Mouse (Mus musculus): Measurements from ENCODE around the gene Mgme1. TPM values are rescaled to one million over a fixed set of nuclear protein-coding genes. Genes with fewer than 3 reads are reported as not detected.

The Mgme1 gene
- polyA plus RNA-seq, 2 experiments, result 11.4 to 17.2 TPM

- no peak for ATAC-seq (ENCODE audit: low FRiP score, low read depth)
- WGBS, result 77% methylated on average over 14 of the region's 14 CpGs
- no peaks in the 10 kb centered on the region for H3K36me3 ChIP-seq (ENCODE audit: control insufficient read depth, insufficient read depth, low read length)
Observed at GRCm38 (mm10) chr2:144229647-144230046, 40.8 kb upstream of the Mgme1 start.

DNA sequence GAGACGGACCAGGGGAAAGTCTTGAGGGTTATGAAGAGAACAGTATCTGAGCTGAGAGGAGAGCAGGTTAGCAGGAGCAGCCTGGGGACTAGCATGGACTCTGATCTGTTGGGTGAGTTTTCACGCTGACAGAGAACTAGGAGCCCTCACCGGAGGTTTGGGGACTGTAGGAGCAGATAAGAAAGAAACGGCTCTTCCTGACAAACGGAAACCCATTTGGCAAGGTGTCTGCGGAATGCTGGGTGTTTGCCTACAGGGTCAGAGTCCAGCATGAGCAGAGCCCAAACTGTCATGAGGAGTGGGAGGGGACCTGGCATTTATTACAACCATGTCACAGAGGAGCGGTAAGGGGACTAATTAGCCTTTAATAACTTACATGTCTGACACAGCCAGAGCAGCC lies 40.0 kb upstream of the Mgme1 start:
- Histone ChIP-seq H3K4me2 (replicated peaks; ENCODE audit: low read depth, low read length, severe bottlenecking) (no peak overlapping the region), H3K4me3 (replicated peaks; ENCODE audit: low read length) (no peak overlapping the region), H3K36me3 (ENCODE audit: control insufficient read depth, insufficient read depth, low read length) (no peaks in the 10 kb centered on the region), H3K27me3 (ENCODE audit: control insufficient read depth, insufficient read depth, low read length) (no peaks in the 10 kb centered on the region), H3K4me1 (ENCODE audit: control insufficient read depth, insufficient read depth, low read length) (no peaks in the 10 kb centered on the region), H3K9me3 (ENCODE audit: control insufficient read depth, low read length) (no peaks in the 10 kb centered on the region), H3K9ac (ENCODE audit: low read depth, low read length, severe bottlenecking) (no peak overlapping the region), H3K27ac (replicated peaks; ENCODE audit: low read depth, low read length) (no peak overlapping the region)
- WGBS, result 36% methylated on average over 7 of the region's 7 CpGs
- ATAC-seq (ENCODE audit: low FRiP score, low read depth), result no peak
- no peak for TF ChIP-seq POLR2A (IDR thresholded peaks at IDR 0.05; ENCODE audit: borderline replicate concordance, extremely low read depth, insufficient read depth, insufficient read length)
- no peak for DNase-seq (ENCODE audit: low spot score)

More at GRCm38 (mm10) chr2:144229647-144230046, 40.8 kb upstream of the Mgme1 start:
- H3K27ac ChIP-seq (replicated peaks; ENCODE audit: low read depth, low read length), result no peak overlapping the region
- H3K4me2 ChIP-seq (replicated peaks; ENCODE audit: low read depth, low read length, severe bottlenecking), result no peak overlapping the region
- no peak overlapping the region for H3K9ac ChIP-seq (ENCODE audit: low read depth, low read length, severe bottlenecking)
- no peaks in the 10 kb centered on the region for H3K27me3 ChIP-seq (ENCODE audit: control insufficient read depth, insufficient read depth, low read length)
- no peaks in the 10 kb centered on the region for H3K9me3 ChIP-seq (ENCODE audit: control insufficient read depth, low read length)
- no peak overlapping the region for H3K4me3 ChIP-seq (replicated peaks; ENCODE audit: low read length)
- no peak for TF ChIP-seq POLR2A (IDR thresholded peaks at IDR 0.05; ENCODE audit: borderline replicate concordance, extremely low read depth, insufficient read depth, insufficient read length)
- H3K4me1 ChIP-seq (ENCODE audit: control insufficient read depth, insufficient read depth, low read length), result no peaks in the 10 kb centered on the region
- DNase-seq (ENCODE audit: low spot score), result no peak

DNA sequence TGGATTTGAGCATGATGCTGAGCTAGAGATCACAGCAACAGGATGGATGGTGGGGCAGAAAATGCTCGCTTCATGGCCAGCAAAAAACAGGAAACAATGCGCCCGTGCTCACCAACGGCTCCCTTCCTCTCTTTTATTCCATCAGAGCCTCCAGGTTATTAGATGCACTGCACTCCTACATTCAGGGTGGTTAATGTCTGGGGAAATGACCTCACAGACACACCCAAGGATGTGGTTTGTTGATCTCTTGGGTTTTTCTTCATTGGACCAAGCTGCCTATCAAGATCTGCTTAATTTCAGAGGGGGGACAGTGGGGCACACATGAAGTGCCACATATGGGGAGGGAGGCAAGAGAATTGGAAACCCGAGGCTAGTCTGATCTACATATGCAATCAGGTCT lies 39.3 kb upstream of the Mgme1 start:
- no peak overlapping the region for H3K4me2 ChIP-seq (replicated peaks; ENCODE audit: low read depth, low read length, severe bottlenecking)
- no peak overlapping the region for H3K27ac ChIP-seq (replicated peaks; ENCODE audit: low read depth, low read length)
- H3K9me3 ChIP-seq (ENCODE audit: control insufficient read depth, low read length), result no peaks in the 10 kb centered on the region
- 60% methylated on average over 5 of the region's 5 CpGs for WGBS
- H3K9ac ChIP-seq (ENCODE audit: low read depth, low read length, severe bottlenecking), result no peak overlapping the region
- H3K36me3 ChIP-seq (ENCODE audit: control insufficient read depth, insufficient read depth, low read length), result no peaks in the 10 kb centered on the region
- ATAC-seq (ENCODE audit: low FRiP score, low read depth) (no peak), DNase-seq (ENCODE audit: low spot score) (no peak)
- H3K27me3 ChIP-seq (ENCODE audit: control insufficient read depth, insufficient read depth, low read length), result no peaks in the 10 kb centered on the region
- TF ChIP-seq POLR2A (IDR thresholded peaks at IDR 0.05; ENCODE audit: borderline replicate concordance, extremely low read depth, insufficient read depth, insufficient read length), result no peak
- no peak overlapping the region for H3K4me3 ChIP-seq (replicated peaks; ENCODE audit: low read length)
- peaks cover 4% of the 10 kb centered on the region; the same call in 1 of the 2 replicates for H3K4me1 ChIP-seq (ENCODE audit: control insufficient read depth, insufficient read depth, low read length)

GRCm38 (mm10) chr2:144233534-144233933 lies 36.9 kb upstream of the Mgme1 start:
- H3K9ac ChIP-seq (ENCODE audit: low read depth, low read length, severe bottlenecking), result no peak overlapping the region
- WGBS, result 75% methylated on average over 3 of the region's 3 CpGs
- peaks cover 11% of the 10 kb centered on the region; the same call in 1 of the 2 replicates for H3K4me1 ChIP-seq (ENCODE audit: control insufficient read depth, insufficient read depth, low read length)
- no peak for DNase-seq (ENCODE audit: low spot score)
- no peak overlapping the region for H3K4me3 ChIP-seq (replicated peaks; ENCODE audit: low read length)
- H3K27me3 ChIP-seq (ENCODE audit: control insufficient read depth, insufficient read depth, low read length), result no peaks in the 10 kb centered on the region
- H3K9me3 ChIP-seq (ENCODE audit: control insufficient read depth, low read length), result no peaks in the 10 kb centered on the region
- no peak for TF ChIP-seq POLR2A (IDR thresholded peaks at IDR 0.05; ENCODE audit: borderline replicate concordance, extremely low read depth, insufficient read depth, insufficient read length)
- no peak for ATAC-seq (ENCODE audit: low FRiP score, low read depth)
- H3K27ac ChIP-seq (replicated peaks; ENCODE audit: low read depth, low read length), result no peak overlapping the region
- H3K36me3 ChIP-seq (ENCODE audit: control insufficient read depth, insufficient read depth, low read length), result no peaks in the 10 kb centered on the region
- no peak overlapping the region for H3K4me2 ChIP-seq (replicated peaks; ENCODE audit: low read depth, low read length, severe bottlenecking)

GRCm38 (mm10) chr2:144235776-144236175 lies 34.7 kb upstream of the Mgme1 start:
- H3K9ac ChIP-seq (ENCODE audit: low read depth, low read length, severe bottlenecking), result no peak overlapping the region
- peaks cover 23% of the 10 kb centered on the region for H3K4me1 ChIP-seq (ENCODE audit: control insufficient read depth, insufficient read depth, low read length)
- H3K36me3 ChIP-seq (ENCODE audit: control insufficient read depth, insufficient read depth, low read length), result no peaks in the 10 kb centered on the region
- H3K4me2 ChIP-seq (replicated peaks; ENCODE audit: low read depth, low read length, severe bottlenecking), result no peak overlapping the region
- no peaks in the 10 kb centered on the region for H3K27me3 ChIP-seq (ENCODE audit: control insufficient read depth, insufficient read depth, low read length)
- 0 out of 2 replicates have a peak, but pooled peaks have one; percentile 20 for ATAC-seq (ENCODE audit: low FRiP score, low read depth)
- H3K9me3 ChIP-seq (ENCODE audit: control insufficient read depth, low read length), result no peaks in the 10 kb centered on the region
- WGBS, result 34% methylated on average over 3 of the region's 3 CpGs
- H3K4me3 ChIP-seq (replicated peaks; ENCODE audit: low read length), result no peak overlapping the region
- H3K27ac ChIP-seq (replicated peaks; ENCODE audit: low read depth, low read length), result no peak overlapping the region
- TF ChIP-seq POLR2A (IDR thresholded peaks at IDR 0.05; ENCODE audit: borderline replicate concordance, extremely low read depth, insufficient read depth, insufficient read length), result no peak
- DNase-seq (ENCODE audit: low spot score), result no peak
